Mouse (Mus musculus) kidney, embryonic 16.5 days (tissue): ENCODE measurements around the gene Gm49368. TPM values are rescaled to one million over a fixed set of nuclear protein-coding genes. Genes with fewer than 3 reads are reported as not detected.
"Not testable (repeated sequence)": the region's sequence is repeated elsewhere in the genome, so short reads cannot be mapped to it uniquely, and the experiment has no call there.

Experiments
- ATAC-seq: fragments of 200-750 bp; cut with Nextera tagmentation; 2 replicates; pipeline ENCODE4 v1.8.0; 2017; ENCODE audit warnings: moderate TSS enrichment; ENCODE audit not compliant: low FRiP score, low TSS enrichment
- H3K27ac ChIP-seq: fragments of 300-500 bp; sonication (generic); 2 replicates; pipeline ENCODE4 v1.5.1; 2014; ENCODE audit warnings: low read length
- H3K27me3 ChIP-seq: fragments of 300-500 bp; sonication (generic); 2 replicates; pipeline ENCODE4 v1.6.1; 2014; ENCODE audit warnings: low read length, control low read depth, mixed read lengths; ENCODE audit not compliant: insufficient read depth
- H3K36me3 ChIP-seq: fragments of 300-500 bp; sonication (generic); 2 replicates; pipeline ENCODE4 v1.6.1; 2014; ENCODE audit warnings: low read length, control low read depth, mixed read lengths; ENCODE audit not compliant: insufficient read depth
- H3K4me1 ChIP-seq: fragments of 300-500 bp; sonication (generic); 2 replicates; pipeline ENCODE4 v1.6.1; 2014; ENCODE audit warnings: low read length, control low read depth, mixed read lengths; ENCODE audit not compliant: insufficient read depth
- H3K4me2 ChIP-seq: fragments of 300-500 bp; sonication (generic); replicated peaks from 2 replicates; pipeline ENCODE4 v1.6.1; 2014; ENCODE audit warnings: low read depth, low read length
- H3K4me3 ChIP-seq: fragments of 300-500 bp; sonication (generic); 2 replicates; pipeline ENCODE4 v1.5.1; 2014; ENCODE audit warnings: mild to moderate bottlenecking, low read length
- H3K9ac ChIP-seq: fragments of 300-500 bp; sonication (generic); replicated peaks from 2 replicates; pipeline ENCODE4 v1.6.1; 2014; ENCODE audit warnings: low read length
- H3K9me3 ChIP-seq: fragments of 300-500 bp; sonication (generic); 2 replicates; pipeline ENCODE4 v1.6.1; 2016; ENCODE audit warnings: low read length, control low read depth
- WGBS: fragments of 180-500 bp; shearing (Covaris S2); extraction: QIAGEN DNeasy Blood & Tissue Kit; methylation state at CpG from one replicate; pipeline ENCODE4 v1.1.7; 2014; 5-methylcytosine and 5-hydroxymethylcytosine counted together
- polyA plus RNA-seq: library from polyadenylated mRNA; unstranded; fragments of >200 nt; fragmentation: Nextera tagmentation; extraction: Ambion mirVana; gene quantifications from 2 replicates; pipeline ENCODE4 v1.2.1, GENCODE M21; 2015

The Gm49368 gene
- polyA plus RNA-seq, 1 experiment from 2014 or later, result not detected

DNA sequence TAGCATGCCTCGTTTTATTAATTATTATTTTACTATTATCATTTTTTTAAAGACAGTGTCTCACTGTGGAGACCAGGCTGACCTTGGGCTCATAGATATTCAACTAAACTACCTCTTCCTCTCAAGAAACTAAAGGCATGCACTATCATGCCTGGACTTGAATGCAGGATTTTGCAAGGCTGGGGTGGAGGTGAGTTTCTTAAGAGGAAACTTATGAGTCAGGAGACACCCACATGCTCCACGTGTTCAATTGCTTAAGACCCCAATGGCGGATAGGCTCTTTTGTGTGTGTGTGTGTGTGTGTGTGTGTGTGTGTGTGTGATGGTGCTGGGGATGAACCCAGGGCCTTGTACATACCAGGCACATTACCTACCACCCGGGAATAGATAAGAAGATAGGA is 37.1 kb upstream of the Gm49368 start:
- no peaks in the 10 kb centered on the region for H3K4me1 ChIP-seq
- no peak overlapping the region for H3K4me2 ChIP-seq
- no peaks in the 10 kb centered on the region for H3K36me3 ChIP-seq
- H3K9me3 ChIP-seq, result no peaks in the 10 kb centered on the region
- WGBS, result 79% methylated on average over 4 of the region's 4 CpGs
- no peak overlapping the region for H3K27ac ChIP-seq
- ATAC-seq, result no peak
- H3K9ac ChIP-seq, result no peak overlapping the region
- no peak overlapping the region for H3K4me3 ChIP-seq
- H3K27me3 ChIP-seq, result no peaks in the 10 kb centered on the region

- Histone ChIP-seq H3K4me1 (no peaks in the 10 kb centered on the region), H3K9ac (no peak overlapping the region), H3K4me2 (no peak overlapping the region), H3K36me3 (no peaks in the 10 kb centered on the region), H3K9me3 (no peaks in the 10 kb centered on the region), H3K27me3 (no peaks in the 10 kb centered on the region), H3K27ac (no peak overlapping the region), H3K4me3 (no peak overlapping the region)
- no peak; the same call in 1 of the 2 replicates for ATAC-seq
- 38% methylated on average over 9 of the region's 9 CpGs for WGBS
Measured at GRCm38 (mm10) chr7:128031403-128031976, 31.0 kb upstream of the Gm49368 start.

DNA sequence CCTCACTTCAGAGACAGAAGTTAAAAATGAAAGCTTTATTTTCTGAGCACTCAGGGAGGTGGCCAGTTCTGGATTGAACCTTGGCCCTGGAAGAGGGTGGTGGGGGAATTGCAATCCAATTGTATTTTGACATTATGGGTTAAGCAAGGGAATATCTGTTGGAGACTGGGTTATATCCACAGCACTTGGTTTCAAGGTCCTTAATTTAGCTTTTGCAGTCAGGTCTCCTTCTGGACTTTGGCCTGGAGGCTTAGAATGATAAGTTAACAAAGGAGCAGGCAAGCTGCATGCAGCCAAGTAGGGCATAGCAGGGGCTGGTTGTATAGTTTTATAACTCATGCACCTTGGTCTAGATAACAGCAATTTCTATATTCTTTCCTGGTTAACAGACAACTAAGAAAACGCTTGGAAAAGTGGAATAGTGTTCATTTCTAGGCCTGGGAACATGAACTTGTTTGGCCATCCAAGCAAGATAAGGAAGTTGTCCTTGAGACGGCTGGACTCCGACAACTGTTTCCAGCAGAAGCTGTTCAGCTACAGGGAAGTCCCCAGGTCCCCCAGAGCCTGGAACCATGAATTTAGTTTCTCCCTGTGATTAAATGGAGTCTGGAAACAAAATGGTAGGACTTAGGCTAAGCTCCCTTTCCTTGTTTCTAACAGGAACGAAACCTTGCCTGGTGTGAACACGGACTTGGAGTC is 30.0 kb upstream of the Gm49368 start:
- Histone ChIP-seq H3K27me3 (no peaks in the 10 kb centered on the region), H3K36me3 (no peaks in the 10 kb centered on the region), H3K4me2 (no peak overlapping the region), H3K27ac (no peak overlapping the region), H3K4me1 (no peaks in the 10 kb centered on the region), H3K9me3 (no peaks in the 10 kb centered on the region), H3K4me3 (no peak overlapping the region), H3K9ac (no peak overlapping the region)
- ATAC-seq, result no peak
- WGBS, result 88% methylated on average over 5 of the region's 5 CpGs

GRCm38 (mm10) chr7:128032989-128033293 is 29.5 kb upstream of the Gm49368 start:
- Histone ChIP-seq H3K9ac (no peak overlapping the region), H3K9me3 (no peaks in the 10 kb centered on the region), H3K4me3 (no peak overlapping the region), H3K27ac (no peak overlapping the region), H3K27me3 (no peaks in the 10 kb centered on the region), H3K4me1 (no peaks in the 10 kb centered on the region), H3K4me2 (no peak overlapping the region), H3K36me3 (no peaks in the 10 kb centered on the region)
- 97% methylated on average over 3 of the region's 3 CpGs for WGBS
- ATAC-seq, result no peak

DNA sequence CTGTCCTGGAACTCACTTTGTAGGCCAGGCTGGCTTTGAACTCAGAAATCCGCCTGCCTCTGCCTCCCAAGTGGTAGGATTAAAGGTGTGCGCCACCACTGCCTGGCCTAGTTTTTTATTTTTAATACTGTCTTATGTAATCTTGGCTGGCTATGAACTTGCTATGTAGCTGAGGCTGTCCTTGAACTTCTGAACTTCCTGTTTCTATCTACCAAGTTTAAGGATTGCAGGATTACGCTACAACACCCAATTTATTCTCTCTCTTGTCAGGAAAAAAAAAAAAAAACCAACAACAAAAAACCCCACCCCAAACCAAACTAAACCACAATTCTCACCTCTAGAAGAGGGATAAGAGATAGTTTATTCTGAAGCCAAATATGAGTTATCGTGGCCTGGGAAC is 28.9 kb upstream of the Gm49368 start:
- Histone ChIP-seq H3K9ac (no peak overlapping the region), H3K4me3 (no peak overlapping the region)
- WGBS, result 95% methylated on average over 4 of the region's 4 CpGs

DNA sequence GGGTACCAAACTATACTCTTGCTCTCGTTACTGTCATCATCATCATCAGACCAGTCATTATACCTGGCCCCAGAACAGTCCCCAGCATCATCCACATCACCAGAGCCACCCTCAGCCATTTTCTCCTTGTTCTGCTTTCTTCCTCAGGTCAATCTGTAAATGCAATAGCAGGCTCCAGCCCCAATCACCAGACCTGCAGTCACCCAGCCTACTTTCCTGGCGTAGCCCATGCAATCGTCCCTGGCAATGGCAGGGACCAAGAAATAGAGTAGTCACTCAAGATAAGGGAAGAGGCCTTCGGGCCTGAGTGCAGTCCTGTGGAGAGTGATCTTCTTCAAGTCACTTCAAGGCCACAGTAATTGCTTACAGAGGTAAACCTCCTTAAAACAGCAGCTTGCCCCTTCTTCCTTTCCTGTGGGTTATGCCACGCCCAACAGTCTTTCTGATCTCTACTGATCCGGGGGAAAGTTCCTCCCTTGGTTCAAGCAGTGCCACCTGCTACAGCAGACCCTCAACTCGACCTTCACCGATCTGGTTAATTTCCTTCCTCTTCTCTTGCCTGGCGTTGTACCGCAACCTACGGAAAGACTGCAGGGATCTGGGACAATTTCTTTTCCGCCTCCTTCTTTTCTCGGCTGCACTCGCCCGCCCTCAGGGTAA is 20.2 kb upstream of the Gm49368 start:
- ATAC-seq, H3K4me3 ChIP-seq, H3K9ac ChIP-seq, H3K9me3 ChIP-seq, H3K4me2 ChIP-seq, H3K36me3 ChIP-seq, H3K4me1 ChIP-seq, H3K27ac ChIP-seq, H3K27me3 ChIP-seq: not testable (repeated sequence)
- WGBS, result 82% methylated on average over 15 of the region's 15 CpGs

More for the DNA sequence above, 28.9 kb upstream of the Gm49368 start:
- Histone ChIP-seq H3K4me2 (no peak overlapping the region), H3K27ac (no peak overlapping the region), H3K9me3 (no peaks in the 10 kb centered on the region), H3K27me3 (no peaks in the 10 kb centered on the region), H3K36me3 (no peaks in the 10 kb centered on the region), H3K4me1 (no peaks in the 10 kb centered on the region)
- ATAC-seq, result no peak

- H3K27ac ChIP-seq, result no peak overlapping the region
- H3K36me3 ChIP-seq, result no peaks in the 10 kb centered on the region
- no peak for ATAC-seq
- H3K27me3 ChIP-seq, result no peaks in the 10 kb centered on the region
- no peak overlapping the region for H3K4me3 ChIP-seq
- 70% methylated on average over 4 of the region's 4 CpGs for WGBS
- H3K4me2 ChIP-seq, result no peak overlapping the region
- H3K9ac ChIP-seq, result no peak overlapping the region
- no peaks in the 10 kb centered on the region for H3K4me1 ChIP-seq
- H3K9me3 ChIP-seq, result no peaks in the 10 kb centered on the region
Measured at GRCm38 (mm10) chr7:128044142-128044785, 18.2 kb upstream of the Gm49368 start.

- H3K27ac ChIP-seq, result no peak overlapping the region
- 67% methylated on average over 2 of the region's 2 CpGs for WGBS
- no peaks in the 10 kb centered on the region for H3K4me1 ChIP-seq
- no peaks in the 10 kb centered on the region for H3K27me3 ChIP-seq
- no peak overlapping the region for H3K4me3 ChIP-seq
- no peaks in the 10 kb centered on the region for H3K36me3 ChIP-seq
- H3K9ac ChIP-seq, result no peak overlapping the region
- H3K4me2 ChIP-seq, result no peak overlapping the region
- no peak for ATAC-seq
- H3K9me3 ChIP-seq, result no peaks in the 10 kb centered on the region
Measured at GRCm38 (mm10) chr7:128045640-128046039, 16.8 kb upstream of the Gm49368 start.

- H3K9me3 ChIP-seq, result no peaks in the 10 kb centered on the region
- no peak overlapping the region for H3K9ac ChIP-seq
- no peaks in the 10 kb centered on the region for H3K4me1 ChIP-seq
- H3K27ac ChIP-seq, result no peak overlapping the region
- no peak overlapping the region for H3K4me3 ChIP-seq
- no peak for ATAC-seq
- whole genome bisulfite sequencing, result 95% methylated on average over 4 of the region's 4 CpGs
- no peaks in the 10 kb centered on the region for H3K27me3 ChIP-seq
- H3K36me3 ChIP-seq, result no peaks in the 10 kb centered on the region
- no peak overlapping the region for H3K4me2 ChIP-seq
Measured at GRCm38 (mm10) chr7:128048819-128049218, 13.7 kb upstream of the Gm49368 start.

GRCm38 (mm10) chr7:128049254-128049653 is 13.2 kb upstream of the Gm49368 start:
- H3K4me3 ChIP-seq, result no peak overlapping the region

More at GRCm38 (mm10) chr7:128049254-128049653, 13.2 kb upstream of the Gm49368 start:
- H3K9ac ChIP-seq, result no peak overlapping the region
- H3K4me1 ChIP-seq, result no peaks in the 10 kb centered on the region
- H3K4me2 ChIP-seq, result no peak overlapping the region
- H3K27me3 ChIP-seq, result no peaks in the 10 kb centered on the region
- WGBS, result 88% methylated on average over 2 of the region's 2 CpGs
- no peaks in the 10 kb centered on the region for H3K36me3 ChIP-seq
- ATAC-seq, result no peak
- no peaks in the 10 kb centered on the region for H3K9me3 ChIP-seq
- H3K27ac ChIP-seq, result no peak overlapping the region
